Mouse (Mus musculus) ovary, adult 18-20 months (tissue): ENCODE measurements at regions not wholly inside any gene's neighbourhood (a gene's known extent, or its start where the extent isn't known, plus 50 kb on each side); places are given as distances from the start of the nearest gene placed in this dataset.

Experiments
- DNase-seq: peaks from one replicate; pipeline ENCODE4 v3.0.0; 2022; ENCODE audit warnings: low spot score, mixed read lengths

- DNase-seq = no peak
Measured at GRCm38 (mm10) chr11:52629776-52630175, 134.7 kb upstream of the Fstl4 start.

DNA sequence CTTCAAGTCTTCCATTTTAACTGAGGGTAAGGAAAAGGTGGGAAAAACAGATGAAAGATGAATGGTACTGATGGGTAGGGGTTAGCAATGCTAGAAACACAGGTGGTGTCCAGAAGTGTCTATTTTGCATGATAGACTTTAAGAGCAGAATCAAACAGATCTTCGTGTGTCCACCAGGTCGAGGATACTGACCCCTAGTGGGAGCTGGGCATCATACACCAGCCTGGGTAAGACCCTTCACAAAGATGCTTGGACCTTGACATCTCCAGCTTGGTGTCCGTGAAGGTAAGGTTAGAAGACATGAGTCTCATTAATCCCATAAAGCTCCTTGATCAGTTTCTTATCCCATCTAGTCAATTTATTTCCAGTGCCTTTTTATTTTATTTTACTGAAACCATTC, 132.9 kb upstream of the Fstl4 start:
- no peak for DNase-seq

- no peak for DNase-seq
Measured at GRCm38 (mm10) chr11:52634189-52634588, 130.2 kb upstream of the Fstl4 start.

DNA sequence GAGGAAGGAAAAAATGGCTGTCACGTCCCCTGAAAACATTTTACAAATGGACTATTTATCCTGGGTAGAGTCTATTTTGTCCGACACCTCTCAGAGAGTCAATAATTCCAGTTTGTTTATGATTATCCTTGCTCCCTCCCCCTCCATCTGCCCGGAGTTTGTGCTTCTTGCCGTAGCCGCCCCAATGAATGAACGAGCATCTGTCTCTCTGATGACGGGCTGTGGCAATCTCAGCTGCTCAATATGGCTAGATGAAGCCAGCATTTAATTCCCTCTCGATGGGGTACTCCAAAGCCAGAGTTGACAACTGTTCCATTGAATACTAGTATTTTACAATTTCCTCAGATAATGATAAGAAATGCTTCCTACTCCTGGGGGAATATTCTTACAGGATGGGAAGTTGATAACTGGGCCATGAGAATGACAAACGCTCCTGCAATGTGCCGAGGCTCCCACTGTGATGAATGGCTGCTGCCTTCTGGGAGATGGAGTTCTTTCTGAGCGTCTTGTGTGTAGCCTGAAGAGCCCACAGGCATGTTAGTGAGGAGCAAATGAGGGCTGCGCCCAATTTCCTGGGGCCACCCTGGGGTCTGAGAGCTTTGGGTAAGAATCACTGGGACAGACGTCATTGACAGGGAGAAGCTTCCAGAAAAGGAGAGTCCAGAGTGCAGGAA, 128.6 kb upstream of the Fstl4 start:
- DNase-seq = no peak

DNA sequence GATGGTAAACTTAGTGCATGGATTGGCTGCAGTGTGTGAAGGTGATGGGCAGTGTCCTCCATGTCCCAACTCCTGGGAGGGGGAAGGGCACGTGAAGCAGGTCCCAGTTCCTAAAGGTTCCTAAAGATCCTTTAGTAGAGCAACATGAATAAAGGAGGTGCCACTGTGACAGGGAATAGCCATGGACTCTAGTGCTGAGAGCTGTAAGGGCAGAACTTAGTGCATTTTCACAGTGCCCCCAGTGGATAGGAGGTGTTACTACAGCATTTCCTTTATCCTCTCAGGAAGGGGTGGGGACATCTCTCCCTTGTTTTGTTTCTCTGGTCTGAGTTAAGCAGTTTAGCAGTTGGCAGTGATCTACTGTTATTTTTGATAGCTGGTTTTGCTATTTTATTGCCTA, 125.5 kb upstream of the Fstl4 start:
- no peak for DNase-seq

DNA sequence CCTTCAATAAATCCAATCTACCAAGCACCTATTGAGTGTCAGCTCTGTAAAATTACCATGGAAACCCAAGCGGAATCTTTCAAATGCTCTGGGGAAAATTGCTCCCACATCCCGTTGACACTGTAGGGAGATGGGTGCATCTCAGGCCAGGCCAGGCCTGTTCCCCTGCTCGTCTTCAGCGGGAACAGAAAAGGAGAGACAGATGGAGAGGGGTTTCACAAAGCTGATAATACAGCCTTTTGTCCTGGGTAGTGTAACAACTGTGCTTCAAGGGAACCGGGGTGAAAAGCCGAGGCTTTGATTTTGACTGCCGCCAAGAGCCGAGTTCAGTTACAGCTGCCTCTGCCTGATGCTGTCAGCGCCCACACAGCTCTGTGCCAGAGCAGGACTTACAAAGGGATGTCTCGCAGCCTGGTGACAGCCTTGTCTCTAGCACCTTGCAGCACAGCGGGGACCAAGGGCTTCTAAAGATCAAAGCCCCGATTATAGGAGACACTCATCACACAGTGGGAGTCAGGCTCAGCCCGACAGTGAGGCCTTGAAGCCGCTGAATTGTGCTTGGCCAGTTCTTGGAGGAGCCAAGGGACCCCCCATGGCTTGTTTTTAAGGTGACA, 122.6 kb upstream of the Fstl4 start:
- DNase-seq = no peak

DNA sequence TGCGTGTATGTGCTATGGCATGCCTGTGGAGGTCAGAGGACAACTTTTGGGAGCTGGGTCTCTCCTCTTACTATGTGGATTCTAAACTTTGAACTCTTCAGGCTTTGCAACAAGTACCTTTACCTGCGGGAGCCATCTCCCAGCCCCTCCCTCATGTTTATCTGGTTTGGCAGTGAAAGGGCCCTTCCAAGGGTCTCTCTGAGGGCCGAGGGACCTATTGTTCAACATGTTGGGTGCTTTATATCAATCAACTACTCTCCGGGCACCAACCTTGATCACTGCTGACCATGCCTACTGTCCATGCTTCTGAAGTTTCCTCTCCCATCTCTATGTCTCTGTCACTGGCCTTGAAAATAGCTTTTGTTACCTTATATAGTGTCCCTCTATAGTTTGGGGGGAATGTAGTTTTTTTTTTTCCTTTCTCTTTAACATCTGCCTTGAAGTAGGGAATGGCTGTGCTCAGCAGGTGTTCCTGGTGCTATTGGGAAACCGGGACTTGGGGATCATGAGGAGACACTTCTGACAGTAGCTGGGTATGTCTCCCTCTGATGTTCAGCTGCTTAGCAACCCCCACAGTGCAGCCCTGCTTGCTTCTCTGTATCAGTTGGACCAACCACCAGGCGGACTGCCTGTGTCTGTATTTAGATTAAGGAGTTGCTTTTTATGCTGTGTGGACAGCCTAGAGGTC, 120.2 kb upstream of the Fstl4 start:
- no peak for DNase-seq

DNA sequence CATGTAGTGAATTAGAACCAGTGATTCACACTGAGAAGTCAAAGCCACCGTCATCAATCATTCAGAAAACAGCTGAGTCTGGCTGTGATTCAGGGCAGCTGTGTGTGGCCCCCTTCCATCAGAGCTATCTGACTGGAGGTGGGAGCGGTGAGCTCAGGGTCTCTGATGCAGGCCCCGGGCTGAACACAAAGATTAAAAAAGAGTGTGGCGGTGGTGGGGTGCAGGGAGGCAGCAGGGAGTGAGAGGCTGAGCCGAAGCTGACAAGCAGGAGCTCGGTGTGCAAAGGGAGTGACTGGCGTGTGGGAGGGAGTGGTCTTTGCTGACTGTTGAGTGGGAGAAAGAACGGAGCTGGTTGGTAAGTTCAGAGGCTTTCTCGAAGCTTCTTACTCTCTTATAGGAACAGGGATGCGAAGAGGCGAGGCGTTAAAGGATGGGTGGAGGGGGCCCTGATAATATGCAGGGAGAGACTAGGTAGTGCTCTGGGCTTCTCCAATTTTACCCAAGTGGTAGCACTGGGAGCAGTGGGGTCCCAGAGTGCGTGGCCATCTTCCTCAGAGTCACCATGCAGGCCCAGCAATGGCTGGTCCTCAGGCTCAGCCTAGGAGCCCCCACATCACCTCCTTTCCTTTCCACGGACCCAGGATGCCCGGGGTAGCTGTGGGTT, 116.1 kb upstream of the Fstl4 start:
- no peak for DNase-seq

DNA sequence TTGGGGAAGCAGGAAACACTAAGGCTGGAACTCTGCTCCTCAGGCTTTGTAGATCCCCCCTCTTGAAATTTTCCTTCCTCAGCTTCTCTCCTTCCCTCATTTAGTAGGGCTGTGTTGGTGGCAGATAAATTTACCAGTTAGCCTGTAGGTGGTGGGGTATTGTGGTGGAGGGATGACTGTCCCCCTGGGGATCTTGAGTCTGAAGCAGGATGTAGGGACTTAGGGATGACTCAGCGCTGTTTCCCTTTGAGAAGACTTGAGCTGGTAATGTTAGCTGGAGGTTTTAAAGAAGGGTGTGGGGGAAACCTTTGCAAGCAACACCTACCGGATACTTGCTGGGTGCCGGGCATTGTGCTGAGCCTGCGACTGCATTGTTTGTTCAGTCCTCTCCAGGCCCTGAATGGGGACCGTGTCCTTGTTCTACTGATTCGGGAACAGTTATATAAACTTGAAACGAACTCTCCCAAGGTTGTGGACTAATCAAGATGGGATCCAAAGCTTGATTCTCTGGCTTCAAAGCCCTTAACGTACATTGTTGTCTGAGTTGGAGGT, 115.5 kb upstream of the Fstl4 start:
- DNase-seq = peak; percentile 12

DNA sequence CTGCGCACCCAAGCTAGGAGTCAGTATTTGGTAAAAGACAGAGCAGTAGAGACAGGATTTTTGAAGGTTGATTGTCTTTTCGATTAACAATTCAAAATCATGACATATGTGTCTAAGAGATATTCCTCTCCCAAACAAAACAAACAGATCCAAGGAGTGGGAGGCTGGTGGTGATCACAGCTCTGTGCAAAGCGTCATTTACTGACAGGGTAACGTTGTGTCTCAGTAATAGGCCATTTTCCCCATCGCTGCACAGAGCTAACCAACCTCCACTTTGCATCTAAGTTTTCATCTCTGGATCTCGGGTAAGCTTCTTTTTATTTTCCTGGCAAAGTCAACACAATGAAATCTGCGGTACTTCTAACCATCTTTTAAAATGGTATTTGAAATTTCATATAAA, 109.8 kb upstream of the Fstl4 start:
- no peak for DNase-seq

- no peak for DNase-seq
Measured at GRCm38 (mm10) chr11:52655720-52656474, 108.5 kb upstream of the Fstl4 start.

GRCm38 (mm10) chr11:52661234-52661633, 103.2 kb upstream of the Fstl4 start:
- DNase-seq = no peak

DNA sequence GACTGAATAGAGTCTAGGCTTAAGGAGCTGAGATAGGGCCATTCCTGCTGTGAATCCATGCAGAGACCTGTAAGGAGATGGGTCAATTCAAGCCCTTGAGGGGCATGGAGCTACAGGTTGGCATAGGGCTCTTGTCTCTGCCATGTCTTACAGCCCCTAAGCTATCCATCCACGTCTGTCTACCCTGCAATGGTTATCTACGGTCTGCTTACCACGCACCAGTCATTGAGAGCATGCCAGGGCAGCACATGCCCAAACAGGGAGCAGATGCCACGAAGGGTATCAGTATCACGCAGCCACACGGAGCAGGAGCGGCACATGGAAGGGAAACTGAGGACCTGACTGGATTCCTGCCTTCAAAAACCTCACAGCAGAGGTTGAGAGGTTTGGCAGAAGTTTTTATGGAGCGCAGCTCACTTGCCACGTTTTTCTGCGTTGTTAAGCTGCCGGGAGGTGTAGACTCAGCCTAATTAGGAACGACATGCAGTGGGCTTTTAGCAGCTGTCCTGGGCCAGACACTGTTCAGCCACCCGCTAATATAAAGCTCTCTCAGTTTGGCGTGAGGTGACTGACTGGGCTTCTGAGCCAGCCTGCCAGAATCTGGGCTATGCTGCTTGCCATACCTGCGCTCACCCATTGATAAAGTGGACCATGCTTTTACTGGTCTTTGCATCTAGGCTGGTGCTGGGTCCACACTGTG, 102.4 kb upstream of the Fstl4 start:
- DNase-seq = no peak

DNA sequence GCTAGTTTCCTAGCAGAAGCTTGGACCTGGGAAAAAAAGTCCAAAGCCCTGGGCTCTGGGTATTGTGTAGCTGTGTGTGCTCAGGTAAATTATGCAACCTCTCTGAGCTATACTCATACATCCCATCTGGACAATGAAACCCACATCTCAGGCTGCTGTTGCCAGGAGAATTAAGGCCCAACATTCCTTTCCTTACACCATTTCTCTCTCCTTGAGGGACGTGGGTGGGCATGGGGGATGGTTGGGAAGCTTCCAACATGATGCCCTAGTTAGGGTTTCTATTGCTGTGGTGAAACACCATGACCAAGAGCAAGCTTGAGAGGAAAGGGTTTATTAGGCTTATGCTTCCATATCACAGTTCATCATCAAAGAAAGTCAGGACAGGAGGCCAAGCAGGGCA, 99.1 kb upstream of the Fstl4 start:
- no peak for DNase-seq

DNA sequence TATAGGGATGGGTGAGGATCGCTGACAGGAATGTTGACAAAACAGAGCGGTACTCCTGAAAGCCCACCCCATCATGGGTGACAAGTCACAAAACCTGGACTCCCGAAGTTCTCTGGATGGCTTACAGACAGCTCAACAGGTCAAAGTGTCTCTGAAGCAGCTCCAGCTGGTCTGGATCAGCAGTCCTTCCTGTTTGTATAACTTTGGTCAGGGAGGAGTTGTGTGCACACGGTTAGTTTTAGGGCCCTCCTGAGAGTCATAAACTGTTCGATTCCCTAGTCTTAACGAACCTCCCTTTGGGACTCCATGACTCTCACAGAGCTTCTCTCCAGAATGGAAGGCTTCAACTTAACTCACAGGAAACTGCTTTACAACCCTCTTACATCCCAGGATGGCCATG, 89.4 kb upstream of the Fstl4 start:
- no peak for DNase-seq

DNA sequence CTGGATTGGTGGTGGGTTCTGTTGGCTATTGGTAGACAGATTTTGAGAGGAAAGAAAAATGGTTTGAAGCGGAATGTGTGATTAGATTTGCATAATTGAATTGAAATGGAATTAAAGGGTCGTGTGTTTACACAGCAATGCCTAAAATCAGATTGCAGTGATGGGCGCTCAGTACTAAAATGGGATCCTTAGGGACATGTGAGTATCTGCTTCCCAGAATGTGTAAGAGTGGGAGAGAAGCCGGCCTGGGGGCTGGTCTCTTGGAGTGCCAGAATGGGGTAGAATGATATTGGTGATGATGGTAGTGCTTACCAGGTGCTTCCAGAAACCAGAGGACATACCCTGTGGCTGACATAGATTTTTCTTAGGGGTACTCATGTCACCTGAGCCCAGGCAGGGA, 86.2 kb upstream of the Fstl4 start:
- DNase-seq = no peak

DNA sequence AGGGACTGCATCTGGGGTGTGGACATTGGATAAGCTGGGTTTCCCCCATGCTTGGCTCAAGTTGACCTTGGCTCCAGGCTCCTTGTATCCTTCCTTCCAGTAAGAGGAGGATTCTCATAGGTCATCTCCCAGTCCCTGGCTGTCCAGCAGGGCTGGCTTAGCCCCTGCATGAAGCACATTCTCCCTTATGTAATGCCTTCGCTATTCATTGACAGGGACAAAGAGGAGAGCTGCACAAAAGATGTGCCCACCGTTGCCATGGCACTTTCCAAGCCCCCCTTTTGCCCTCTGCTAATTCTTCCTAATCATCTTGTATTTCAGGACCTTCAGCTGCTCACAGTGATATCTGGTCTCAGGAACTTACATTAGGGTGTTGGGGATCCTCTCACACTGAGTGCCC, 79.0 kb upstream of the Fstl4 start:
- no peak for DNase-seq

DNA sequence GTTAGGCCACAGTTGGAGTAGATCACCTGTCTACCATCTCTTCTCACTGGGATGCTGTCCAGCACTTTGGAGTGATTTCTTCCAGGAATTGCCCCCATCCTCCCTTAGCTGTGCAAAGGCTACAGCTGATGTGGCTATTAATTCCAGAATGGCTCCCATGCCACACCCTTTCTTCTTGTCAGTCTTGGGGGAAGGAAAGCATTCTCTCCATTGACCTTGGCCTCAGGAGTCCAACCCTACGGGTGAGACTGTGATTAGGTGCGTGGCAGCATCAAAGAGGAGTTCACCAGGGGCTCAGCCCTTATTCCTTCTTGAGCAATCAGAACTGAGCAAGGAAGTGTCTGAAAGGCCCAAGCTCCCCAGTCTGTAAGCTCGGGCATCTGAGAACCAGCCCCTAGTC, 71.7 kb upstream of the Fstl4 start:
- no peak for DNase-seq

GRCm38 (mm10) chr11:52701682-52702081, 62.8 kb upstream of the Fstl4 start:
- no peak for DNase-seq

GRCm38 (mm10) chr11:52703391-52703790, 61.0 kb upstream of the Fstl4 start:
- no peak for DNase-seq
